Mouse (Mus musculus) thymus, adult 2 months (tissue): ENCODE results near the gene Cnksr3.

Experiments
- CTCF ChIP-seq: fragments of 200-500 bp; IDR thresholded peaks from 2 replicates; pipeline ENCODE4 v1.5.1; 2012; ENCODE audit warnings: mild to moderate bottlenecking, control low read depth, low read length, moderate library complexity, borderline replicate concordance; ENCODE audit not compliant: control insufficient read depth, poor library complexity, insufficient read depth; ENCODE audit errors: extremely low read depth
- POLR2A ChIP-seq: fragments of 200-500 bp; IDR thresholded peaks from 2 replicates; pipeline ENCODE4 v1.6.1; 2012; ENCODE audit warnings: mild to moderate bottlenecking, low read length, control low read depth, moderate library complexity; ENCODE audit not compliant: control insufficient read depth, poor library complexity, insufficient read depth; ENCODE audit errors: extremely low read depth

- no peak for TF ChIP-seq CTCF
- TF ChIP-seq POLR2A = no peak
Observed at GRCm38 (mm10) chr10:7174480-7174879, 37.6 kb downstream of the Cnksr3 start.
